Mouse (Mus musculus): Measurements from ENCODE around the gene Nmral1.

Nmral1 gene

DNA sequence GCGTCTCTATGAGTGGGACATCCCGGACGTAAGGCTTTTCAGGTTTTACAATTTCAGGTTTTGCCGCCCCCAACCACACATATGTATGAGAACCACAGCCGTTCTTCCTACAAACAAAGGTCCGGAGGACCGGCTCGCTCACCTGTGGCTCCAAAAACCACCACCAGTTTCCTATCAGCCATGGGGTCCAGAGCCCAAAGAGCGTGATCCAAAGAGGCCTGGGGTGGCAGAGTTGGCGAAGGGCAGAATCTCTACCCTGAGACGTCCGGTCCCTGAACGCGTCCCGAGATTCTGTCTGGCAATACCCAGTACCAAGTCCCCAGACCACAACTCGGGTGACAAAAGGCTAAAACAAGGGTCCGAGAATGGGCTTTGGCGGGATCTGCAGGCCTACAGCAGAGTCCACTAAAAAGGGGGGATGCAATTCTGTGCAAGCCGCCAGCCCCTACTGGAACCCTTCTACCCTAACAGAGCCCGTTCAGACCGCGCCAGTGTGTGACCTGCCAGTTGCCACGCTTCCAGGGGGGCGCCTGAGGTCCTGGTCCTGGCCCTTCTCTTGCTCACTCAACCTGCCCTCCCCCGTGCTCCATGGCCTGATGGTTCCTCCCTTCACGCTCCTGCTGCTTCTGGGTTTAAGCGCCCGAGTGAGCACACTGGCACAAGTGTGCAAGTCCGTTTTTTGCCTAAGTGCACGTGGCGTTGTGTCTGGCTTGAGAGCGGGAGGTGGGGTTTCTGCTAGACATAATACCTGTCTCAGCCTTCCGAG lies at the start of gene Nmral1:
Gene Nmral1 (minus strand): TSS at position 604 of the 766 bp plus-strand sequence.
- peak; percentile 40 to 57 for DNase-seq

DNA sequence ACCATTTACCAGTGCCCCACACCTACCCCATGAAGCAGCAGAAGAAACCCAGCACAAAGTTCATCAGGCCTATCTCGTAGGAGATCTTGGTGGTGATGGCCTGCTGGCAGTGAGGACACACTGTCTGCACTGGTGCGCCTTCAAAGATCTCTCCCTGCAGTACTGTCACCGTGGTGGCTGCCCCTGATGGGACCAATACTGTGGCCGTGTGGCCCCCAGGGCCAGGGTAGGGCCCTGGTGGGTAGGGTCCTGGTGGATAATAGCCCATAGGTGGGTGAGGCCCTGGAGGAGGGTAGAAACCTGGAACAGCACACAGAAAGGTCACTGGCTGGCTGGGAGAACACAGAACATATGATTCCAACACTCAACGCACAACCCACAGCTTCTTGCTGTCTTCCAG lies 49.6 kb upstream of the Nmral1 start:
- DNase-seq = no peak

DNA sequence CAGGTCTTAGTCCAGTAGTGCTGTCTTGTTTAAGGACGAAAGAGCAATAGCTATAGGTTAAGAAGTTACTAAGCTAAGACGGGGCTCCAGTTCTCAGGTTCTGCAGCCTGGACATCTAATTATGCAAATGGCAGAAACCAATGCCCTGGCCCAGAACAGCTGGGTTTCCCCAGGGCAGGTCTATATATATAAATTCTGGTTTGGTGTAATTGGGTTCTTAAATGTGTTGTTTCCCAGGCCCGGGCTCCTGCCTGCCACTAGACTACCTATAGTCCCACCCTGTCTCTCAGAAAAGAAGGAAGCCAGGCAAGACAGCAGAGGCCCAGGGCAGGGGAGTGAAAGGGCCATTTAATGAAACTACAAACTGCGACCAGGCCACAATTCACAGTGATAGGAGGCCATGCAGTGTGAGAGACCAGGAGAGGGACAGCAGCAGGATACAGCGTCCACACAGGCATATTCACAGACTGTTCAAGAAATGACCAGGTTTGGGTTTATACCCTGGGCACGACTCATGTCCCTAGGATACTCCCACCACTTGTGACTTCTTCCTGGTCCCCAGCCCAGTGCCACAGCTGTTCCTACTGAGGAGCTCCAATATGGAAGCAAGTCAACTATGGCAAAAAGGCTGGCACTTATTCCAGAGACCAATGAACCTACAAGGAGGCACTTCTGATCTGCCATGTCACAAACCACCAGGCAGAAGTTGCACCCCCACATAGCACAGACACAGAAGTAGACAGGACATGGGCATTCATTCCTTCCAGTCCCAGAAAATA lies 48.0 kb upstream of the Nmral1 start:
- DNase-seq = no peak

DNA sequence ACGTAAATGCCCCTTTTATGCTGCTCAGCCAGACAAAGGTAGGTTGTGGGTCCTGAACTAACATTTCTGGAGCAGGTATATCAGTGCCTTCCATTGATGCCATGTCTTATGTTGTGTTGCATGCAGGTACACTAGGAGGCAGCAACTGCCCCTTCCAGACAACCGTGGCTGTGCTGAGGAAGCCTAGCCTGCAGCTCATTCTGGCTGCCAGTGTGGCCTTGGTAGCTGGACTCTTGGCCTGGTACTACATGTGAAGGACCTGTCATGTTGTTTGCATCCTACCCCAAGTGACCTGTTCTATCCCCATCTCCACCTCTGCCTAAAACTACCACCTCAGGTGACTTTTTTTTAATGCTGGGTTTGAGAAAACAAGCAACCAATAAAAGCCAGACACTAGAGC lies 46.7 kb upstream of the Nmral1 start:
- no peak for DNase-seq

DNA sequence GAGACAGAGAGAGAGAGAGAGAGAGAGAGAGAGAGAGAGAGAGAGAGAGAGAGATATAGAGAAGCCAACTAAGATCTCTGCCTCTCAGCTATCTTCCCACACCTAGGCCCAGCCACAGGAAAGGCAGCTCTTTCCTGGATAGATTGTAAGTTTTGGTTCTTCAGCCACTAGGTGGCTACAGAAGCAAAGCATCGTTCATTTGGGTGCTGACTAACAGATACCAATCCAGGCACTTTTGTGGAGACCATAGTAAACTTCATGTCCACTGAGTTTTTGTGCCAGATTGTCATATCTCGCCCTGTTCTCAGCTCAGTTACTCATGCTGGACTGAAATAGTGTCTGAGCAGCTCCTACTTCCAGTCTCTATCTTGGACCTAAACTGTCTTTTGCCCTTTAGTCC lies 44.1 kb upstream of the Nmral1 start:
- no peak for DNase-seq

DNA sequence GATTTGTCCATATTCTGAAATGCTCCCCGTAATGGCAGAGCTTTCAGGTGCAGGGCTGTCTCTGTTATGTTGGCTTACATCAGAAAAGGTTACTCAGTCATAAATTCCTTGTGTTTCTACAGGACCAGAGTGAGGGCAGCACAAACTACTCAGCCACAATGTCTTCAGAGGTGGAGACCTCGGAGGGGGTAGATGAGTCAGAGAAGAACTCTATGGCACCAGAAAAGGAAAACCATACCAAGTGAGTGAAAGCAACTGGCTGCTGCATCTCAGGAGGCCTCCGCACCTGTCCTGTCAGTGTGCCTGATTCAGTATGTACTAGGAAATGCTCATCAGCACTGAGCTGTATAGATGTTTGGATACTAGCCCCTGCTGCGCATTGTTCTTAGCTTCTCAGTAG lies 43.3 kb upstream of the Nmral1 start:
- no peak for DNase-seq

DNA sequence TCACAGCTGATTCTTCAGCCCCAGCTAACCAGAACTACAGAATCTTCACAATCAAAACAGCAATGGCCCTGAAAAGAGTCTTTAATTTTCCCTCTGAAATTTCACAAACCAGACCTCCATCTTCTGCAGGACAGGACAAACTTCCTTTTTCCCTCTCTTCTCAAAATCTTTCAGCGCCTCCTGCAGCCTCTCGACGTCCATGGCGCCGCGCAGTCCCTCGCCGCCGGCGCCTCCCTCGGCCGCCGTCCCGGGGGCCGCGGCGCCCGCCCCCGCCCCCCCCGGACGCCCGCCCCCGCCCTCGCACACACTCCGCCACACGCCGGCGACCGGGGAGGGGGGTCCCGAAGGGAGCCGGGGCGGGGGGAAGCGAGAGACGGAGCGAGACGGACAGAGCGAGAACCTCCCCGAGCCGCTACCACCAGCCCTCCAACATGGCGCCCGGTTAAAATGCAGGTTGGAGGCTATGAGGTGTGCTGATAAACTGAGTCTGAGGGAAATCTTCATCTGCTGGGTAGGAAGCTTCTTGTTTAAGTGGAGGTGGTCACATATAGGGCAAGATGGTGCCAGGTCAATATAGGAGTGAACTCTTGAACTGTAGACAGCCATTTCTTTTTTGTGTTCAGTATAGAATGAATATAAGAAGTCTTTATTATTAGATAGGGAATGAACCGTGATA lies 37.6 kb upstream of the Nmral1 start:
- DNase-seq = peak in 1 of 2 experiments; percentile 21

DNA sequence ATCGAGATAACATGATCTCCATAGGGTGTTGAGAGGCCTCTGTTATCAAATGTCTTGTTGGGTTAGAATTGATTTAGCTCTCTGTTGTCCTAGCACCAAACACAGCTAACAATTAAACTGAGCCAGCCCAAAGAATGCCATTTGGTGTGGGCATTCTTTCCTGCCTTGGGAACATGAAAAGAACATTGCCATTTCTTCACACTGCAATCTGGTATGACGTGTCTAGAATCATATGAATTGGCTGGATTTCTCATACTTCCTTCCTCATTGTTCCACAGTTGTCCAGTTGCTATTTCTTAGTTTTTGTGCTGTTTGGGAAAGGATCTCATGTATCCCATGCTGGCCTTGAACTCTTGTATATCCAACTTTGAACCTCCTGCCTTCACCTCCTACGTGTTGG lies 34.9 kb upstream of the Nmral1 start:
- no peak for DNase-seq

DNA sequence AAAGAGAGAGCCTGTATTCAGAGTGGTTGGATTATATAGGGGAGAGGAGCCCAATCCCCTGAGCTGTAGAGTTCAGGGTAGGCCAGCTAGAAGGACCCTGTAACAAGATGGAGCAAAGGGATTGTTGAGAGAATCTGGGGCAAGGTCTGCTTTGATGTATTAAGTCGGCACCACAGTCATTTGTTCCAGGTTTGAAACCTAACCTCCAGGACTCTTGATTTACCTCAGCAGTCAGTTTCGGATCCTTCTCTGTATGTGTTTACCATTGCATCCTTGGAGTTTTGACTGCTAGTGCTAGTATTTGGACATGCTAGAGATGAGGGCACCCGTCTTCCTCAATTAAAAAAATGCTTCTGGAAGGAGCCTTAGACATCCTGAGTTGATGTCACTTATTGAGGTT lies 33.0 kb upstream of the Nmral1 start:
- no peak for DNase-seq

DNA sequence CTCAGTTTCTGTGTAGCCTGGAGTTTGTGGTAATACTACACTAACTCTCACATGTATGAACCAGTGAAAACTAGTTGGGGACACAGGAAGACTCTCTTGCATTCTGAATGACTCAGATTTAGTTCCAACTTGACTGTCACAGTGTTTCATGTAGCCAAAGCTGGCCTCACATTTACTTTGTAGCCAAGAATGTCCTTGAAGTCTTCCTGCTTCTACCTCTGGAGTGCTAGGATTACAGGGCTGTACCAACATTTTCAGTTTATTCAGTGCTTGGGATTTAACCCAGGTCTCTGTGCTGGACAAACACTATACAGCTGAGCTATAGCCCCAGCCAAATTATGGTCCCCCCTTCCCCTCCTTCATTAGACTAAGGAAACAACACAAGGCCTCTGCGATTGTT lies 23.0 kb upstream of the Nmral1 start:
- no peak for DNase-seq

DNA sequence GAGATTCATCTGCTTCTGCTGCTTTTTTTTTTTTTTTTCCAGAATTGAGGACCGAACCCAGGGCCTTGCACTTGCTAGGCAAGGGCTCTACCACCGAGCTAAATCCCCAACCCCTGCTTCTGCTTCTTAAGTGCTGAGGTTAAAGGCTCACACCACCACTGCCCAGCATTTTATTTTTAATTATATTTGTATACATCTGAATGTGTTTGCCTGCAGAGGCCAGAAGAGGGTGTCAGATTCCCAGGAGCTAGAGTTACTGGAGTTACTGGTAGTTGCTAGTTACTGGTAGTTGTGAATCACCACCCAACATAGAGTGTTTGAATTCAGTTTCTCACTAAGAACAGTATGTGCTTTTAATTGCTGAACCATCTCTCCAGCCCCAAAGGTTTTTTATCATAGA lies 20.8 kb upstream of the Nmral1 start:
- DNase-seq = no peak

DNA sequence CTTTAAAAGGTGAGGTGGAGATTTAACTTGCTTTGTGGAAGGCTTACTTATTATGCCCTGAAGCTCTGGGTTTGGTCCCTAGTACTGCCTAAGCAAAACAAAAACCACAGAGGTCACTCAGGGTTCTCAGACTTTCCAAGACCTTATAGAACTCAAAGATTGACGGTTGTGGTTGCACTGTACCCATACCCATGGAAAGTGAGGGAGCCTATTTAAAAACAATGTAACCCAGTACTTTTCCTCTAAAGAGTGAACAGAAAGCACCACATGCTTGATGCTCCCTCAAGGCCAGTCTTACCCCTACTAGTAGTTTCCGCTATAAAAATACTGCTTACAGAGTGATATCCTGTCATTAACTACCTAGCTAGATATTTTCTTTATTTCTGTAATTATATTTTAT lies 17.1 kb upstream of the Nmral1 start:
- no peak for DNase-seq

DNA sequence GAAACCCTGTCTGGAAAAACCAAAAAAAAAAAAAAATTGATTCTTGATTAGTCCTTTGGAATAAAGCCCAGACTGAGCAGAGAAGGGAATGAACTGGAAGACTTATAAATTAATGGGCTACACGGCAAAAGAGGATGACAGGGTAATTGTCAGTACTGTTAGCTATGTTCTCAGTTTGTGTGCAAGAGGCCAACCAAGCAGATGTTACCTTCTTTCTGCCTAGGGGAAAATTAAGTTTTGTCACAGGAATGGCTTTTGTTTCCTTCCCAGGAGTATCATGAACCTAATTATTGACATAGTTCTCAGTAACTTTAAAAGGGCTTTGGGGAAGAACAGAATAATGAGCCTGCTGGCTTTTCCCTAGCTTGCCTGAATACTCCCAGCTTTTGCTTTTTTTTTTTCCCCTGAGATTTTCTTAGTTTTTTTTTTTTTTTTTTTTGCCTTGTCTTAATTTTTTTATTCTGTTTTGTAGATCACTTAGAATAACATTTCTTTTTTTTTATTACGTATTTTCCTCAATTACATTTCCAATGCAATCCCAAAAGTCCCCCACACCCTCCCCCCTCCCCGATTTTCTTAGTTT lies 11.7 kb upstream of the Nmral1 start:
- DNase-seq = no peak

DNA sequence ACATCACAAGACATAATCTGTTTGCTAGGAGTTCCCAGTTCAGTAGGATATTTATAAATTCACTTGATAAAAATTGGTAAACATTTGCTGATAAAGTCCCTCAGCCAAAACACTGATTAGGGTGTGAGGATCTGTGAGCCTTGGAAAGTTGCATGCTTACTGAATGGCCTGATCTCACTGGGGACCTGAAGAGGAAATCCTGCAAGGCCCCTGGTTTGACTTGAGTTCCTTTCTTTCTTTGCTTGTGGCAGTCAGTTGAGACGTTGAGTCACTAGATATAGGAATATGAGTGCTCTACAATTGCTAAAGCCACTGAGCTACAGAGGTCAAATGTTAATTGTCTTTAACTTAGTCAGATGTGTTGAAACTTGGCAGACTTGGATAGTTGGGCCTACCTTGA lies 8.8 kb upstream of the Nmral1 start:
- no peak for DNase-seq

DNA sequence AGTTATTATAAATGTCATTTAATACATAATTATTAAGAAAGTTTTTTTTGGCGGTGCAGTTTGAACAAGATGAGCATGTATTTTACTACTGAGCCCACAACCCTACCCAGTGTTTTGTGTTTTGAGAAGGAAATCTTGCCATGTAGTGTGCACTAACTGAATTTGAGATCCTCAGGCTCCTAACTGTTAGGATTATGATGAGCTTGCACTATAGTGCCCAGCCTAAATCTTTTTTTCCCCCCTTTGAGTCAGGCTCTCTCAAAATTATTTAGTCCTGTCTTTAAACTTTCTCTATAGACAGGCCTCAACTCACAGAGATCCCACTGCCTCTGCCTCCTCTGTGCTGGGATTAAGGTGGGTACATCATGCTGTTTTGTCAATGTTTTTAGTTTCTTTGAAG lies 8.4 kb upstream of the Nmral1 start:
- no peak for DNase-seq

DNA sequence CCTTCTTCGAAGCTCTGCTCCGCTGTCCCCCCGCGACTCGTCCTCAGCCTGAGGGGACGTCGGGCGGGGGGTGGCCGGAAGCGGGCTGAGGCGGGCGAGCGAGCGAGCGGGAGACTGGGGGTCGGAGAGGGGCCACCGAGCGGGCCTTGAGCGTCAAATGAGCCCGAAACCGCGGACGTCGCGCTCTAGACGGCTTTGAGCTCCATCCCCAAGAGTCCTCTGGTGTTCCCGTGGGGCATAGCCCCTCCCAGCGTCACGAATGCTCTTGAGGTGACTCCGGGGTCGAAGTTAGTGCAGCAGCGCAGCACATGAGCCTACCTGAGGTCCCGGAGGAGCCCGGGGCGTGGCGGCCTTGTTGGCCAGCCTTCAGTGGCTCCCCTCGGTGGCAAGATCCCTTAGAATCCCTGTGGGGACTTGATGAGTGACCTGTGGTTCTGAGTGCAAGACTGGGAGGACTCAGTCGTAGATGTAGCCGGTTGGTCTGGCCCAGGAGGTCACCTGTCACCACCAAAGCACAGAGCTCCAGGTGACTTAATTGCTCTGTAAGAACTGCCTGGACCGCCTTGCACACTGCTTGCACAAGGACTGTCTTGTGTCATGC lies 7.5 kb upstream of the Nmral1 start:
- DNase-seq = no peak

DNA sequence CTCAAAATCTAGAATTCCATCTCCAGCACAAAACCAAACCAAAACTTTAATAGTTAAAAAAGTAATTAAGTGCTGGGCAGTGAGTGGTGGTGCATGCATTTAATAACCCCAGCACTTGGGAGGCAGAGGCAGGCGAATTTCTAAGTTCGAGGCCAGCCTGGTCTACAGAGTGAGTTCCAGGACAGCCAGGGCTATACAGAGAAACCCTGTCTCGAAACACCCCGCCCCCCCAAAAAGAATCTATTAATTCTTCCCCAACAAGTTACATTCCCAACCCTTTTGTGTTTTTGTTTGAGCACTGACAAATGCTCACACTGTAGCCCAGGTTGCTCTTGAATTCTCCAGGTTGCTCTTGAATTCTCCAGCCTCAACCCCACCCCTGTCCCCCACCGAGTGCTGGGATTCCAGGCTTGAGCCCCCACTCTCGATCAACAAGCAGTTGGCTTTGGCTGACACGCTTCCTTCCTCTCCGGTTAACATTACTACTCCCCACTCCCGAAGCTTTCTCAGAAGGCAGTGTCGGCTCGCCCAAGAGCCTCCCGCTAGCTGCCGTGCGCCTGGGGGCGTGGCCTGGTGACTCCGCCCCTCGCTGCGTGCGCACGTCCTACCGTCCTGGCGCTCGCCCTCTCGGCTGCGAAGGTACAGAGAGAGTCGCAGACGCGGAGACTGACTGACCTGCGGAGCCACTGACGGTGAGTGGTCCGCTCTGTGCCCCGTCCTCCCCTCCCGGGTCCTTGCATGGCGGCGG lies 6.8 kb upstream of the Nmral1 start, which contains the start of gene Hmox2:
Gene Hmox2 (plus strand): TSS at position 582 of the 748 bp plus-strand sequence.
- peak; percentile 91 to 98 for DNase-seq

DNA sequence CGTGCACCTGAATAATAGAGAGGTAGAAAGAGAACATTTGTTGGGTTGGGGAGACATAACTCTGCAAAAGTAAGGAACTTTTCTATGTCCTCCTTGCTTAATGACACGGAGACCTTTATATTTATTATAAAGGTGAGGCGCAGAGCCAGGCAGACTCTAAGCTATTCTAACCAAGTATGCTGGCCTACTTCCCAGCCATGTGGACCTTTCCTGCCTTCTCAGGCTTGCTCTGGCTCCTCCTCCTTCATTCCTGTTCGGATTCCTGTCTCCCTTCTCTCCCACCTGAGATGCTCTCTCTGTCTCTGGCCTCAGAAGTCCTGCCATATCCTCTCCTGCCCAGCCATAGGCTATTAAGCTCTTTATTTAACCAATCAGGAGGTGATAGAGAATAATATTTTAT lies 6.1 kb upstream of the Nmral1 start:
- DNase-seq = no peak

DNA sequence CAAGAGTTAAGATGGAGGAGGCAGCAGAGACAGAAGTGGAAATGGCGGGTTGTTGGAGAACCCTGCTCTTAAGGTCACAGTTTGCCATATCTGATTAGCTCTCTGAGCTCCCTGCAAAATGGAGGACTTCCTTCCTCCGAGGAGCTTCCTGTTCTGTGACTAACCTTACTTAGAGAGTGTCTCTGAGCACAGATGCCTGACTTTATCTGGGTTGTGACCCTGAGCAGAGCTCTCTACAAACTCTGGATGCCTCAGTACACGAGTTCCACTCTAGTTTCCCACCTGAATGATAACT lies 3.7 kb upstream of the Nmral1 start:
- DNase-seq = peak in 1 of 2 experiments; percentile 14

DNA sequence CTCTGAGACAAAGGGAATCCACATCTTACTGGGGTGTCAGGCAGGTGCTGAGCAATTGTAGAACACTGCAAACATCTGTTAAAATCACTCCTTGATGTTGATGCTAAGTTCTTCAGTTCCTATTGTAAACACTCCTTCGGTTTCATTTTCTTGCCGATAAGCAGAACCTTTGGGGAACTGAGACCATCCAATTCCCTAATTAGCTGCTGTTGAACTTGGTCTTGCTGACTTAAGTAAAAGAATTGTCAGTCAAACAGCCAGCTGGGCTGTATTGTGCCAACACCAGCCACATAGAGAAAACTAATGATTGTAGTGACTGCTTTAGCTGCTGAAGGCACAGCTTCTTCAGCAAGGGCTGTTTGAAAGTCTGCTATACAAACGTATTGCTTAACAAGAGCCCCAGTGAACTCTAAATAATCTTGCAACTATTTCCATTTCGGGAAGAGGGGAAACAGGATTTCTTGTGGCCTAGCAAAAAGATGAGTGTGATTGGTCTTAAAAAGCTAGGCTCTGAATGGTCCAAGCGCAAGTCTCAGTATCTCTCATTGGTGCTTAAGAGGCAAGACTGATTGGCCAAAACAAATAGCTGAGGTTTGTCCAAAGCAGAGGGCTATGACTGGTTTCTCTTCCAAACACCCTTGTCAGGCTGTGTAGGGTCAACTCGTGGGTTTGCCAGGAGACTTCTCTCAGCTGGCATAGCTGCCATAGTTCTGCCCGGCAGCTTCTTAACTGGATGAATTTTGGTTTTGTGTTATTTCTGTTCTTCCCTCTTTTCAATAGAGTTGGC lies 3.2 kb upstream of the Nmral1 start:
- peak in 1 of 2 experiments; percentile 19 for DNase-seq

DNA sequence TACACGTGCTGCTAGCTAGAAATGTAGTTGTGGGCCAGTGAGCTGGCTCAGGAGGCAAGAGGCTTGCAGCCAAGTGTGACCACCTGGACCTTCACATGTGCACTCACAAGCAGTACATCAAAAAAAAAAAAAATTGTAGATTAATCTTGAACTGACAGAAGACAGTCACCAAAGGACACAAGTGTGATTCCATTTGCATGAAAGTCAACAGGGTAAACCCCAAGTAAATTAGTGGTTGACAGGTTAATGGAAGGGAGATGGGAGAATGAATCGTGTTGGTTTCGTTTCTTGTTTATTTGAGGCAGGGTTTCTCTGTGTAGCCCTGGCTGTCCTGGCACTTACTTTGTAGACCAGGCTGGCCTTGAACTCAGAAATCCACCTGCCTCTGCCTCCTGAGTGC lies 1.3 kb downstream of the Nmral1 start:
- DNase-seq = no peak

All from spleen, adult 18-20 months (tissue).